Mouse (Mus musculus) heart, adult 18-20 months (tissue): Measurements from ENCODE around the gene Gramd1b. TPM values are rescaled to one million over a fixed set of nuclear protein-coding genes. Genes with fewer than 3 reads are reported as not detected.

Experiments used
- DNase-seq, 2 experiments: peaks; one replicate each; pipeline ENCODE4 v3.0.0; 2021 to 2022; ENCODE audit warnings: mixed read lengths in 1 of 2
- total RNA-seq, 2 experiments: library from RNA; stranded (reverse); gene quantifications; 2 replicates each; pipeline ENCODE4 v1.2.3; 2021

Gene Gramd1b
- total RNA-seq, 2 experiments from 2014 or later = 14.7 to 16.7 TPM

DNA sequence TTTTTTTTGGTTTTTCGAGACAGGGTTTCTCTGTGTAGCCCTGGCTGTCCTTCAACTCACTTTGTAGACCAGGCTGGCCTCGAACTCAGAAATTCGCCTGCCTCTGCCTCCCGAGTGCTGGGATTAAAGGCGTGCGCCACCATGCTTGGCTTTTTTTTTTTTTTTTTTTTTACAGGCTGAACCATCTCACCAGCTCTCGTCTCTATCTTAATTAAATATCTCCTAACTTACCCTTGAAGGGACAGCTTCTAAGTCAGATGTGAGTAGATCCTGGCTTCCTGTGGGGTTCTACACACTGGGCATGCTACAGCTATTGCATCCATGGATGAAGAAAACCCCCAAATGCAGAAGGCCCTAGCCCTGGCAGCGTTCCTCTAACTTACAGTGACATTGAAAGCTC, 164.4 kb downstream of the Gramd1b start:
- no peak for DNase-seq

DNA sequence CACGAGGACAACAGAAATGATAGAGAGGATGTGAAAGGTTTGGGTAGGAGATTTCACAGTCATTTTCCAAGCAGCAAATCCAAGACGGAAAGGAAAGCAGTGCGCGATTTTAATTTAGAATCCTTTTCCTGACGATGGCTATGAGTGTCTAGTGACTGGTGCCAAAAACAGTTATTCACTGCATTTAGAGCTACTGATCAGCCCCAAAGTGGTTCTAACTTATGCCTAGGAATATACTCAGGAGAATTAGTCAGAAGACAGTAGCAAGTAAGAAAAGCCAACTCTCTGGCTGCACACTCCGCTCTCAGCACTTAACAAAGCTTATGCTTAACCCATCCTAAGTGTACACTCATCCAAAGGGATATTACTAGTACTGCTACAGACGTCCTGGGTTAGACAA, 166.9 kb downstream of the Gramd1b start:
- DNase-seq = no peak

DNA sequence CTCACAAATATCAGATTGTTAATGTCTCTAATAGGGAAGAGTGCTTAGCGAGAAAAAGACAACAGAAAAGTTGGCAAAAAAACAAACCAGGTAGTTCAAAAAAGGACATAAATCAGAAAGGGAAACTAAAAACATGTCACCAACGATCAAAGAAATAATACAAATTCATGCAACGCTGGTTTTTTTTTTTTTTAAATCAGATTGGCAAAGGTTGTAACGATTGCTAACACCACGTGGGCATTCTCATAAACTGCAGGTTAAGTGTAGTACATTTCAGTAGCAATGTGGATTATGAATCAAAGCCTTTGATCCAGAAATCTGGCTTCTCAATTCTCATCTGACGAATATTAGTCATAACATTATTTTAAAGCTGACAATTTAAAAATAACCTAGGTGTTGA, 169.2 kb downstream of the Gramd1b start:
- DNase-seq = no peak

DNA sequence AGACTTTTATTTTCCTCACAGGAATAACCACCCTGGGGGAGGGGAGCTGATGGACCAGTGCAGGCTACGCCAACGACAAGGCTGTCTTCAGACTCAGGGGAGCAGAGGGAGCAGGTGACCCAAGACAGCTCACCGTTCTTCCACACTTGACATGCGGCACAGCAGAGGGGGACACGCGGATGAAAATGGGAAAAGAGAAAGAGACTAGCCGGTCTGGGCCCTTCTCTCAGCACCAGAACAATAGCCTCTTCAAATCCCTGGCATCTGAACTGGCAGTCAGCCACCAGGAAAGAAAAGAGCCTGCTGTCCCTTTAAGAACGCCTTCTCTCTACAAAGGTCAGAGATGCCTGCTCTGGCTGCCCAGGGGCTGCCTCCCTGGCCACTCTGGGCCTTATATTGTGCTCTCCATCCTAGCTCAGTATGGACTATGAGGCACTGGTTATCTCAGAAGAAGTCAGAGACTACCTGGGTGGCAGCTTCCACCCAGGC, 172.7 kb downstream of the Gramd1b start:
- DNase-seq = no peak

DNA sequence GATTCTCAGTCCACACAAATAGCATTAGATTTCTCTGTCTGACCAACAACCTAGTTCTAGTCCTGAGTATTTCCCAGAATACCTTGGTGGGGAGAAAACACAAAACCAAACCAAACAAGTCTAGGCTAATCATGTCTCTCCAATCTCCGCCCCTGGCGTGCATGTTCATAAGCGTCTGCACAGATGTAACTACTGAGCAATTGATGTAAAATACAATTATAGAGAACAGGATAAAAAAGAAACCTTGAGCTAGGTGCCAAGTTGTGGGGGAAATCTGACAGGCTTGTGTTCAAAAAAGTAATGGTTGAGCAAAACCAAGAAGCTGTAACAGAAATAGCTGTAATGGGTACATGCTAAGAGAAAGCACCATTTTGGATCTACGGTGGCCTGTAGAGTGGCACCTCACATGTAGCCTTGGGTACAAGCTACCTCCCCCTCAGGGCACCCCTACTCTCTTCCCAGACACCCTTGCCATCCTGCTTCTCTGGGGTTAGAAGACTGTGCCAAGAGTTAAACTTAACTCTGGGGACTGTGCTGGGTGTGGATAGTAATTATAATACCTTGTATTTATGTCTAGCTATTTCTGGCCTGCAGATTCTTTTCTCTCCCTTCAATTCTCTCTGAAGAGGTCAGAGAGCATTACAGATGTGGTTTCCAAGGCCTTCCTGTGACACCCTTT, 174.3 kb downstream of the Gramd1b start:
- no peak for DNase-seq

DNA sequence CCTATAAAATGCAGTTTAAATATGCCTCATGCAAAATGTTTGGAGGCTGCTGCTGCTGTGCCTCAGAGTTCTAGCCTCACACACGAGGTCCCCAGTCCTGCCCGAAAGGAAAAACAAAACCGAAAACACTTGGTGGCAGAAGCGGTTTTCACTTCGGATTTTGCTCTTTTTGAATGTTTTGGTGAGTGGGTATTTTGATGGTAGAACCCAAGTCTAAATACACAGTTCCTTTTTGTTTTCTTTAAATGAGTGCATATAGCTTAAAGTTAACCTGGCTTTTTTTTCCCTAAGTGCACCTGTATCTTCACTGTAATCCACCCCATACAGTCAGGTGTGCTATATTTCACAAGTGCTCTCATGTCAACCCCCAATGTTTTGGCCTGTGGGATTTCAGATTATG, 174.8 kb downstream of the Gramd1b start:
- DNase-seq = no peak

DNA sequence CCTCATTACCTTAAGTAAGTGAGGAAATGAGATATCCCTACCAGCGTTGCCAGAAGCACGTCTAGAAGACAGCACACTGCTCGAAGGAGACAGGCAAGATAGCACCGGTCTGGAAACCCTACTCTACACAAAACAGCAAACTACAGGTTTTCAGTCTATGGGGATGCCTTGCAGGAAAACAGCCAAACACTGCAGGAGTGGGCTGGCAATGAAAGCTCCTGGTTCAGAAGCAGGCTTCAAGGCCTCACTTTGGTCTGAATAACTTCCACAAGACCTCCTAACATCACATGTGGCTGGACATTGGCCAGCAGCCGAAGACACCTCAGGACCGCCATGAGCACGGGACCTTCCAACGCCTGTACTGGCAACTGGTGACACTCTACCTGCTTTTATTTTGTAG, 175.8 kb downstream of the Gramd1b start:
- DNase-seq = no peak

DNA sequence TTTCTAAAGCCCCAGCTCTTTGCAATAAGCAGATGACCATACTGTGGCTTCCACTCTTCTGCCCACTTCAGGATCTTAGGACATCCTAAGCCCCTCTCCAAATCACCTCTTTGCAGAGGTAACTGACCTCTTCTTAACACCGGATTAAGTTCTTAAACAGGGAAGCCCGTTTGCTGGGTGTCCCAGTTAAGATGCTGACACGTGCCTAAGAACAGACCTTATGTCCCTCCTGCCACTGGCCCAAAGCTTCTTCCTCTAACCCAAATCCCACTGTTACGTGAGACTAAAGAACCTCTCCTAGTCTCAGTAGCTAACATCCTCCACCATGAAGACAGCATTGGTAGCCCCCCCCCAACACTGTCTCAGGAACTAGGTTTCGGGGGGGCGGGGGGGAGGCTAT, 177.6 kb downstream of the Gramd1b start:
- DNase-seq = no peak

DNA sequence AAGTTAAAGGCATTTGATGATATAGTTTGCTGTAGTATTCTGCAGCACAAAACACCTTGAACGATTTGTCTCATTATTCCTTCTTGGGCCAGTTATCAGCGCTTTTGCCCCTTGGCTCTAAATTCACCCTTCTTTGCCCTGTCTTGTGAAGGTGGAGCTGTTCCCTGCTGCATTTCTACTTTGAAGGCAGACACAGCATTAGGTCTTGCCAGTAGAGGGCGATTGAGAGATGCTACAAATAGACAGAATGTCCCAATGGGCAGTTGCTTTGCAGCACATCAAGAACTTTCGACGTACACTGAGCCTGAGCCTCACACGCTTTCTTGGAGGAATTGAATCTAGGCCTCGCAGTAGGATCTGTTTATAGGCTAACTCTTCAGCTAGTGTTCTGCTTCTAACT, 180.5 kb downstream of the Gramd1b start:
- peak; percentile 59 to 60 for DNase-seq

DNA sequence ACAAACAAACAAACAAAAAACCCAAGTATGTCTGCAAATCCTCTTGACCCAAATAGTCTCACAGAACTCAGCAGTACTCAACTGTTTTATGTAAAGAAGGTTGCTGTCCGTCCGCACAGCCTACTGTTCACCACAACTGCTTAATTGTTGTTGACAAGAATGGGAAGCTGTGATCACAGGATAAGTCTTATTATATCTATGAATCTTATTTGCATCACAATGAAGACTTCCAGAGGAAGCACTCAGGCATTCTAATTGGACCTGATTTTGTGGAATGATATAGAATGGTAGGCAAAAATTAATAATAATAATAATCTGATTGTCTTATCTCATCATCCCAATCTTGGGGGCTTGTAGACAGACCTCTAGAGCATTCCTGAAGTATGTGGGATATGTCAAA, 181.1 kb downstream of the Gramd1b start:
- DNase-seq = no peak

DNA sequence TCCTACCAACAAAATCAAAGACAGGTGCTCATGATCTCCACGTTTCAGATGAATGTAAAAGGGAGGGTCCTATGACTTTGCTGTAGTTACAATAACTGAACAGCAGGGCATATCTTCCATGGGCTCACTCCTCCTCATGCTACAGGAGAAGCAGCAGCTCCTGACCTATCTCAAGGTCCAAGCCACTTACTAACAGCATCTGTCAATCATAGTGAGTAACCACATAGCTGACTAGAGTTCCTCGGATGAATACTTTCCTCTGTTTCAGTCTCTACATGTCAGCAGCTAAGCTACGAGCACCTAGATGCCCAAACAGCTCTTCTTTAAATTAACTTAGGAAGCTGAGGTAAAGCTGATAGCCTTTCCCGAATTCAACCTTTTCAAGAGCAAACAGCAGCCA, 181.6 kb downstream of the Gramd1b start:
- DNase-seq = no peak

DNA sequence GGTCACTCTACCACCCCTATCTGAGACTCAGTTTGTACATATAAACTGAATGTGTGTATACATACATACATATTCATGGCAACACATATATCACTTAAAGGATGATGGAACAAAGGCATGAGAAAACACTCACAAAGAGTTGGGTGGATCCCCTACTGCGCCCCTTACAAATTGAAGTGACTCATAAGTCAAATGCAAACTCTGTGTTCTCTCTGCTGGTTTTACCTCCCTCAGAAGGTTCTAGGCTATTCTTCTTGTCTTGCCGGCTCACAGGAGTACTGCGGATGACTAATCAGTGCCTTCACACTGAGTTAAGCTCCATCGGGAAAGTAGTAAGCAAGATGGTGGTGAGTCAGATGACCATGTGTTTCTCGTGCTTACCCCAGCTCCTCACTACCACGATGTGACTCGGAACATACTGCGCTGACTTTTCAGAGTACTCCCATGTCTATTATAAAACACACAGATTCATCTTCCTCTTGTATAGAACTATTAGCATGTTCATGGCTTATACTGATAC, 182.4 kb downstream of the Gramd1b start:
- DNase-seq = no peak

DNA sequence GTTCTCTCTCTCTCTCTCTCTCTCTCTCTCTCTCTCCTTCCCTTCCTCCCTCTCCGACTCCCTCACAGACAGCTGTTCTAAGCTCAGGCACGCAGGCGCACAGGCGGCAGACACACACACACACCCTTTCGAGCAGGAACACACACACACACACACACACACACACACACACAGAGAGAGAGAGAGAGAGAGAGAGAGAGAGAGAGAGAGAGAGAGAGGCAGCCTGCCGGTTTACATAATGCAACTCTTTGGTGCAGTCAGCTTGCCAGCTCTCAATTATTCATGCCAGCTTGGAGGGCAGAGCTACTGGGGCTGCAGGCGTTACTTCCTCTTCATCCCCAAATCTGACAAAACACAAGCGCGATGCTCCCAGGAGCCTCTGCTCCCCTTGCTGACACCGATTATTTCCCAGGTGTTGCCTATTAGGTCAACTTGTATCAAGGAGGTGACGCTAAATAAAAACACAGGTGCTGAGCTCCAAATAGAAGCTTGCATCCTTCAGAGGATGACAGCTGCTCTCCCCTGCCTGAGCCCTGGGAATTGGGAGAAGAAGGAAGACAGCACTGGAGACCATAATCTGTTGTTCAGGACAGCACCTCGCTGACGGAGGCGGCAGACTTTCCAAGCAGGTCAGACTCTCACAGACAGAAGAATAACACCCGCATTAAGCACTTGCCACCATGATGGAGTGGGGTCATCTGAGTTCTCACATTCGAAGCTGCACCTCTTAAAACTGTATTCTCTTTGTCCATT, 184.8 kb downstream of the Gramd1b start:
- peak; percentile 54 to 55 for DNase-seq

DNA sequence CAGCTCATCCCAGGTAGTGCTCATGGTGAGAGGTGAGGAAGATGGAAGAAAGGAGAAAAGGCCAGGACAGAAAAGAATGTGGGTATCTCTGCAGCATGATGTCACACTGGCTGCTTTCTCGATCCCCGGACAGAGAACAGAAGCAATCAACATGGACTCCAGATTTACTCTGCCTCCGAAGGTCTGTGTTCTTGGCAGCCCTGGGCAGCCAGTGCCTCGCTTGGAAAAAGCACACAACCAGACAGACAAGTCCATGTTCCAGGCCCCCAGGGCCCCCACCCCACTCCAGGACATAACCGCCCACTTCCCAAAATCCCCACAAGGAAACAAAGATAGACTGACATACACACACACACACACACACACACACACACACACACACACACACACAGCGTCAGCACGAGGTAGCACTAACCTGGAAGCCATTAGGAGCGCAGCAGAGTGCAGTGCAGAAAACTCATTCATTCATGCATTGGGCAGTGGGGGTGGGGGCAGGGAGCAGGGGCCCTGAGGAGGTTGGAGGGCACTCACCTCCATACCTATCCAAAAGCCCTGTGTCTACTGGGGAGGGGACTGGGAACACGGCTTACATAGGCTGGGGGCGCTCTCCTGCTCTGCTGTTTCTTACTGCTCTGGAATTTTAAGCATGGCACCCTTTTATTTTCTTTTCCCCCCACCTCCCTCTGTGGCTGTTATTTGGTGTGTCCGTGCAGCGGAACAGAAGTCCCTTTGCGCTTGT, 185.5 kb downstream of the Gramd1b start:
- no peak for DNase-seq

DNA sequence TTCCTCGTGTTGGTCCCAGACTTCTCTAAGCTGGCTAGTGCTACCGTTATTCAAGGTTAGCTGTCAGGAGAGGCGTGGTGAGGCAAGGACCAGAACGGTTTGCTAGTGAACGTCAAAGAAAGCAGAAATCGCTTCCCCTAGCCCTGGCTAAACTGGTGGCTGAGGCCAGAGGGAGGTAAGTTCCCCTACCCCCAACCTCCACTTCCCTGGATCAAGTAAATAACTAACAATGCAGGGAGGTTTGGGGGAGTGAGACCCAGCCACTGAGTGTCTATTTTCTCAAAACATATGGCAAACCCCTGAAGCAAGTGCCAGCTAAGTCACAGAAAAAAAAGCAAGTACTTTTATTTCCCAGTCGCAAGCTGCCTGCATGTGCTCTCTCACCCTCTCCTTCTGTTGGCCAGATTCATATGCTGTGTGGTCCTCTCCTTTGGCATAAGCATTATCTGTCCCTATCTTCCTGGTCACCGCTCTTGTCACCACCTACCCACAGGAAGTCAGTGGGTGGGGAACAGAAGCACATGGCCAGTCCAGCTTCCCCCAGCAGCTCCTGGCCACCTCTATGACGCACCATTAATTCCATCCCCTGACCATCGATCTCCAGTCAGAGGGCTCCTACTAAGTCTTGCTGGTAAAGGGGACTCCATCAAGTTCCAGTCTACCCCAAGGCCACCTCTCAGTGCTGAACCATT, 186.2 kb downstream of the Gramd1b start:
- no peak for DNase-seq

DNA sequence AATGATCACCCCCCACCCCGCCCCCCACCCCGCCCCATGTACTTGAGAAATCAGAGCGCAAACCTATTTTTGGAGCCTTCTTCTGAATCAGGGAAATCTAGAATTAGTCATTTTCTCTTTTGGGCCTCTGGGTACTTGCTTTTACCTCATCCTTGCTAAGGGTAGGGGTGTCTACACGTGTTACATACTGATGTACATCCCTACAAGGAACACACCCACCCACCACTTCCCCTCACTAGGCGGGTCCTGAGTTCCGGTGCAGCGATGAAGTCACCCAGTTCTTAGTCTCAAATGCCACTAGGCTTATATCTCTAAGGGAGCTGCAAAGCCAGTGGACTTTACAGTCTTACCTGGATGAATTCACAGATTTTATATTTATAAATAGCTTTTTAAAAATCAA, 187.4 kb downstream of the Gramd1b start:
- DNase-seq = no peak

DNA sequence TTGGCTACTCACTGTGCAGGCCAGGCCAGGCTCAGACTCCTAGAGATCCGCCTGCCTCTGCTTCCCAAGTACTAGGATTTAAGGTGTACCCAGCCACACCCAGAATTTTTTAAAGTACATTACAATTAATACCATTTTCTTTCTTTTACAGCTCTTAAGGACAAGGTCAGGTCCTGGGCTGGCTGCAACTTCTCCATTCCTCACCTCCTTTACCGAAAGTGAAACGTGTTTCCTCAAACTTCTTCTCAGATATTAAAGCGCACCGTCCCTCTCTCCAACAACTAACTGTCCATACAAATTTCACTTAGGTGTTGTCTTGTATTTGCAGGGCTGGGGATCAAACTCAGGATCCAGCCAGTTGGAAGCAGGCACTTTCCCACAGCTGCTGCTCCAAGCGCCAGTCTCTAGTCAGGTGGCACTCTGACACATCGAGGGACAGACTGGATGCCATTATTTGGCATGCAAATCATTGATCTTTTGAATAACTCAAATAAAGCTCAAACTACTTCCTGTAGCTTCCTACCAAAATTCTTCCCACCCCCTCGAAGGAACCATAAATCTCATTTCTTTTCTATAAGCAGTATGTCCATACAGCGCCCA, 188.0 kb downstream of the Gramd1b start:
- DNase-seq = no peak

DNA sequence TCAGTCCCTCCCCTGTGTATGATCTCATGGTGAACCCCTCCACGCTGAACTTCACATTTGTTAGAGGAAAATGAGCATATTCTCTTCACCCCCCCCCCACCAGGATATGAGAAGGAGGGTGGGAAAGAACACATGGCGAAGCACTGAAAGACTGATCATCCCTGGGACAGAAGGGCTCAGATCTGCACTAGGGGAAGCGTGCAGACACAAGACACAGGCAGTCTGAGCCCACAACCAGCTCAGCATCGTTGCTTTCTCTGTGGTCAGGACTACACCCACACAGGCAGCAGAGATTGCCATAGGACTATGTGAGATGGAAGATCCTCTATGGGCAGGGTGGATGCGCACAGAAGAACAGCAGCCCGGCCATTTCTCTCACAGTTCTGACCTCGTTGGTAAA, 189.1 kb downstream of the Gramd1b start:
- no peak for DNase-seq

DNA sequence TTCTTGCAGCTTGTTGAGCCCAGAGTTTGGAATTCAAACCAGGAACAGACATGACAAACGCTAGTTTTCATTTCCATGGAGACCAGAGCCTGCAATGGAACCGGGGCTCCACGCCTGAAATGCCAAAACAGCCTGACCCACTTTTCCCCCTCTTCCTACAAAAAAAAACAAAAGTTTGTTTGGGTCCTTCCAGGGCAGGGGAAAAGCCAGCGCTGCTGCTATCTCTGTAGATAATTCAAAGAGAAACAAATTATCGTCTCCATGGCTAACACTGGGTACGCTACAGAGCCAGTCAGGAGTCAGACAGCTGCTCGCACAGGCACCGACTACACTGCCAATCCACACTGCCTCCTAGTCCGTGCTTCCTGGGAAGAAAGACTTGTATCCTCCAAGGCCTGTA, 191.6 kb downstream of the Gramd1b start:
- DNase-seq = no peak

DNA sequence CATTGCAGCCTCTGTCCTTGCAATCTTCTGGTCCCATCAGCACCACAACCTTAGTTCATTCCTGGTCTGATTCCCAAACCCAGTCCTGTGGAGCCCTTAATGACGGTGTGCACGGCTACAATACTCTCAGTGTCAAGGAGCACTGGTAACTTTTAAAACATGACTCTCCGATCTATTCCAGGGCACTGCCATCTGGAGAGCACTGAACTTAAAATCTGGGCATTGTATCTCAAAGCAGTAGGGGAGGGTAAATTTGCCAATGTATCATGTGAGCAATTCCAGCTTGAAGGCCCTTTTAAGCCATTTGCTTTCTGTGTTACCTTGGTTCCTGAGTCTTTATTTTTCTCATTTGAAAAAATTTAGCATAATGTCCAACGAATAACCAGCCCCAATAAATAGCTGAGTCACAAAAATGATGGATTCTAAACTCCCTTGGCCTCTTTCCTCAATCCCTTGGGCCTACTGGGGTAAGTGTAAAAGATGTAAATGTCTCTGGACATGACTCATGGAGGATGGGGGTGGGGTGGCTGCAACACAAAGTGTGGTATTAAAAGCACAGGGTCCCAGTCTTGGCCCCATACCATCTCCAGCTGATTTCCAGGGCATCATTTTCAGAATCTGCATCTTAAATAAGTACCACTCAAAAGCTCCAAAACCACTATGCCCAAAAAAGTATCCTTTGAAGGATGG, 193.9 kb downstream of the Gramd1b start:
- no peak for DNase-seq

DNA sequence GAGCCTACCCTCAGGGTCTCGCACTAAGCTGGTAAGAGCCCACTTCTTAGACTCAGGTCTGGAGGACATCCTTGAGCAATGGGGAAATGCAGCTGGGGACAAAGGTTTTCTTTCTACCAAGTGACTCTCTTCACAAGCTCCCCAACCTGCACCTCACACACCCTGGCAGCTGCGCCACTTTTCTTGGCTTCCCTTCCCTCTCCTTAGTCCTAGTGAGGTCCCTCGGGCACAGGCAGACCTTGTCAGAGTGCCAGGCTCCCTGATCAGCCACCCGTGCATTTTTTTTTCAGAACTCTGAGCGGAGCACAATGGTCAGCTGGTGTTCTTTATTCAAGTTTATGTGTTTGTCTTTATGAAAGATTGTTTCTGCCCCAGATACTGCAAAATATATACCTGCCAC, 194.5 kb downstream of the Gramd1b start:
- DNase-seq = peak; percentile 58 to 66
